Mouse (Mus musculus) liver, embryonic 16.5 days (tissue): Measurements from ENCODE around the gene Aak1. TPM values are rescaled to one million over a fixed set of nuclear protein-coding genes. Genes with fewer than 3 reads are reported as not detected.
"Not testable (repeated sequence)": the region's sequence is repeated elsewhere in the genome, so short reads cannot be mapped to it uniquely, and the experiment has no call there.

Source experiments
- ATAC-seq: fragments of 200-750 bp; cut with Nextera tagmentation; 2 replicates; pipeline ENCODE4 v1.8.0; 2017; ENCODE audit warnings: low read depth, mild to moderate bottlenecking, moderate number of reproducible peaks, moderate library complexity
- H3K27ac ChIP-seq: fragments of 300-500 bp; sonication (generic); 2 replicates; pipeline ENCODE4 v1.5.1; 2014; ENCODE audit warnings: mild to moderate bottlenecking, low read length
- H3K27me3 ChIP-seq: fragments of 300-500 bp; sonication (generic); 2 replicates; pipeline ENCODE4 v1.6.1; 2014; ENCODE audit warnings: low read depth, low read length, mixed read lengths; ENCODE audit not compliant: control insufficient read depth, insufficient read depth
- H3K36me3 ChIP-seq: fragments of 300-500 bp; sonication (generic); 2 replicates; pipeline ENCODE4 v1.6.1; 2014; ENCODE audit warnings: mild to moderate bottlenecking; ENCODE audit not compliant: control insufficient read depth, insufficient read depth
- H3K4me1 ChIP-seq: fragments of 300-500 bp; sonication (generic); 2 replicates; pipeline ENCODE4 v1.6.1; 2014; ENCODE audit warnings: low read depth, low read length, mixed read lengths; ENCODE audit not compliant: control insufficient read depth
- H3K4me2 ChIP-seq: fragments of 300-500 bp; sonication (generic); 2 replicates; pipeline ENCODE4 v1.6.1; 2014; ENCODE audit warnings: low read depth, low read length, mixed read lengths
- H3K4me3 ChIP-seq: fragments of 300-500 bp; sonication (generic); 2 replicates; pipeline ENCODE4 v1.5.1; 2014; ENCODE audit warnings: low read depth, mild to moderate bottlenecking, low read length
- H3K9ac ChIP-seq: fragments of 300-500 bp; sonication (generic); 2 replicates; pipeline ENCODE4 v1.6.1; 2014; ENCODE audit warnings: low read depth, low read length
- H3K9me3 ChIP-seq: fragments of 300-500 bp; sonication (generic); replicated peaks from 2 replicates; pipeline ENCODE4 v1.6.1; 2016; ENCODE audit warnings: low read length; ENCODE audit not compliant: control insufficient read depth
- WGBS: fragments of 180-500 bp; shearing (Covaris S2); extraction: QIAGEN DNeasy Blood & Tissue Kit; methylation state at CpG from one replicate; pipeline ENCODE4 v1.1.7; 2014; ENCODE audit not compliant: insufficient replicate concordance; 5-methylcytosine and 5-hydroxymethylcytosine counted together
- polyA plus RNA-seq: library from polyadenylated mRNA; unstranded; fragments of >200 nt; fragmentation: Nextera tagmentation; extraction: Ambion mirVana; gene quantifications from 2 replicates; pipeline ENCODE4 v1.2.1, GENCODE M21; 2015

Aak1 gene
- polyA plus RNA-seq, 1 experiment from 2014 or later: 3.4 TPM

DNA sequence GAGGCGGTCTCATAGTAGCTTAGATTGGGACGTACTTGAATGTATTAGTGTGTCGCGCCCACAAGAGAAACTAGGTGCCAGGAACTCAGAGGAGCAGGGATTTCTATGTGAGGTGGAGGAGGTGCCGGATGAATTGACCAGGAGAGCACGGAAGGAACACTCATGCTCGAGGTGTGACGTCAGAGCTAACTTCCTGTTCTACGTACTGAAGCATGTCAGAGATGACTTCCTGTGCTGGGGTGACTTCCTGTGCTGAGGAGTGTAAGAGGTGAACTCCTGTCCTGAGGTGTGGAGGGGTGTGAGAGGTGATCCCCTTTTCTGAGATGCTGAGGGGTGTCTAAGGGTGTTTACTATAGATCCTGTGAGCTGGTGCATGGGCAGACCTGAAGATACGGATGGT lies 22.5 kb downstream of the Aak1 start:
- peaks cover 6% of the 10 kb centered on the region for H3K4me1 ChIP-seq
- no peak overlapping the region for H3K4me2 ChIP-seq
- no peaks in the 10 kb centered on the region for H3K9me3 ChIP-seq
- no peaks in the 10 kb centered on the region for H3K36me3 ChIP-seq
- H3K27ac ChIP-seq: no peak overlapping the region
- no peak for ATAC-seq
- WGBS: 67% methylated on average over 10 of the region's 10 CpGs
- no peaks in the 10 kb centered on the region for H3K27me3 ChIP-seq
- no peak overlapping the region for H3K4me3 ChIP-seq
- H3K9ac ChIP-seq: no peak overlapping the region

DNA sequence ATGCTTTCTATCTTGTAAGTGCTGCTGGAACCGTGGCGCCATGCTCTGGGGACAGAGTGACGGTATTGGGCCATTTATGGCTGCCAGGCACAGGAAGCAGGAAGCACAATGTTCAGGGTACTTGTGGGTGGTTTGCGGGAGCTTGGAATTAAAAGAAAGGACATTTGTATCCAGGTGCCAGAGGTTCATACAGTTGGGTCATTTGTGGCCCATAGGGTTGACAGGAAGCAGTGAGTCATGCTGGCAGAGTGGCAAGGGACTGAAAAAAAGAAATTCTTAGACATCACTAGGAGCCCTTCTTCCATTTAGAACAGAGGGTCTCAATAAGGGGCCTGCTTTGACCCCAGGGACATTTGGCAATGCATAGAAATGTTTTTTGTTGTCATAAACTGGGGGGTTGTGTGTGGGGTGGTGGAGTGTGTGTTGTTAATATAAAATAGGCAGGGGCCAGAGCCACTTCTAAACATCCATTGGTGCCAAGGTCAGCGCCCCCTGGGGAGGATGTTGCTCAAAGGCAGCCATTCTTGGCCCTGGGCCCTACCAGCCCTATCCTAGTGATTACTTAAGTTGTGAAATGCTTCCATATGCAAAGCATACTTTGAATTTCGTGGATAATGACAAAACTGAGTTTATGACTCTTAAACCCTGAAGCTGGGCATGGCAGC lies 25.5 kb downstream of the Aak1 start:
- ATAC-seq: no peak

DNA sequence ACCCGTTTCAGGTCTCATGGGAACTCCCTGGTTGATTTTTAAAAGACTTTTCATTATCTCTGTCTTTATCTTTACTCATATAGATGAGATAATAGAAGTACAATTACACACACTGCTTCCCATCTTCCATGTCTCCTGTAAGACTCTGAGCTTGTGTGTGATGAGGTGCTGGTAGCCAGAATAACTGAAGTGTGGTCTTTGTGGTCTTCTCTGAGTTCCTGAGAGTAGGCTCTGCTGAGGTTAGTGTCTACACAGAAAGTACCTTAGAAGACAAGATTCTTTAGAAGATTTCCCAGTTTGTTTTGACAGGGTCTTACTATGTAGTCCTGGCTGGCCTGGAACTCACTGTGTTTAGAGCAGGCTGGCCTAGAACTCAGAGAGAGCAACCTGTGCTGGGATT lies 27.1 kb downstream of the Aak1 start:
- no peaks in the 10 kb centered on the region for H3K27me3 ChIP-seq
- H3K9ac ChIP-seq: no peak overlapping the region
- no peak overlapping the region for H3K4me3 ChIP-seq
- no peak overlapping the region for H3K4me2 ChIP-seq
- no peaks in the 10 kb centered on the region for H3K36me3 ChIP-seq
- peaks cover 6% of the 10 kb centered on the region for H3K4me1 ChIP-seq
- 48% methylated on average over 1 of the region's 1 CpGs for WGBS
- H3K27ac ChIP-seq: no peak overlapping the region
- ATAC-seq: no peak
- H3K9me3 ChIP-seq: no peaks in the 10 kb centered on the region

More for the DNA sequence above, 25.5 kb downstream of the Aak1 start:
- no peaks in the 10 kb centered on the region for H3K9me3 ChIP-seq
- WGBS: 72% methylated on average over 6 of the region's 6 CpGs
- H3K4me3 ChIP-seq: no peak overlapping the region
- peaks cover 6% of the 10 kb centered on the region for H3K4me1 ChIP-seq
- H3K9ac ChIP-seq: no peak overlapping the region
- no peaks in the 10 kb centered on the region for H3K27me3 ChIP-seq
- no peaks in the 10 kb centered on the region for H3K36me3 ChIP-seq
- H3K4me2 ChIP-seq: no peak overlapping the region
- H3K27ac ChIP-seq: no peak overlapping the region

GRCm38 (mm10) chr6:86878656-86879055 lies 29.3 kb downstream of the Aak1 start:
- WGBS: 51% methylated on average over 3 of the region's 3 CpGs
- H3K4me3 ChIP-seq, ATAC-seq, H3K4me2 ChIP-seq, H3K36me3 ChIP-seq, H3K27me3 ChIP-seq, H3K9ac ChIP-seq, H3K27ac ChIP-seq, H3K4me1 ChIP-seq, H3K9me3 ChIP-seq: not testable (repeated sequence)

DNA sequence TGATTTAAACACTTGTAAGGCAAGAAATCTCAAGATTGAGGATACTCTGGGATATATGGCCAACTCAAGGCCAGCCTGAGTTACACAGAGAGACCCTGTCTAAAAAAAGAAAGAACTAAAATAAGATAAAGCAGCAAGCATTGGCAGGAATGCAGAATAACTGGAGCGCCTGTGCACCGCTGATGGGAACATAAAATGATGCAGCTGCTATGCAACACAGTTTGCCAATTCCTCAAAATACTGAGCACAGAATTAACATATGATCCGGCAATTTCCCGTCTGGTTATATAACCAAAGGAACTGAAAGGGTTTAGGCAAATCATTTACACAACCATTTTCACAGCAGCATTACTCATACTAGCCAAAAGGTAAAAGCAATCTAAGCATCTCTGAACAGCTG lies 30.0 kb downstream of the Aak1 start:
- H3K4me3 ChIP-seq: no peak overlapping the region
- no peaks in the 10 kb centered on the region for H3K9me3 ChIP-seq
- H3K9ac ChIP-seq: no peak overlapping the region
- 85% methylated on average over 4 of the region's 4 CpGs for WGBS
- peaks cover 7% of the 10 kb centered on the region for H3K4me1 ChIP-seq
- H3K27ac ChIP-seq: no peak overlapping the region
- H3K36me3 ChIP-seq: no peaks in the 10 kb centered on the region
- no peak overlapping the region for H3K4me2 ChIP-seq
- no peak for ATAC-seq
- H3K27me3 ChIP-seq: no peaks in the 10 kb centered on the region

DNA sequence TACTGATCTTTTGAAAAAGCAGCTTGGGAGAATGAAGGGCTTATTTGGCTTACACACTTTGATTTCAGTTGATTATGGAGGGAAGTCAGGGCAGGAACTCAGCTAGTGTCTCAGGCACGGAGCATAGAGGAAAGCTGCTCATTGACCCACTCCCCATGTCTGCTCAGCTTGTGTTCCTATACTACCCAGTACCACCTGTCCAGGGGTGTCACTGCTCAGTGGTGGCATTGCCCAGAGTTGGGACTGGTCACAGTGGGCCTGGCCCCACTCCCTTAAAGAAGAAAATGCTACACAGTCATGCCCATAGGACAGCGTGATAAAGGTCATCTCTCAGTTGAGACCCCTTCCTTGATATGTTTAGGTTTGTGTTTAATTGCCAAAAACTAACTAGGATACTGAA lies 34.9 kb downstream of the Aak1 start:
- Histone ChIP-seq H3K9ac (no peak overlapping the region), H3K4me3 (no peak overlapping the region), H3K4me2 (peak overlapping the region; percentile 46), H3K27ac (peak overlapping the region; percentile 15; the same call in 1 of the 2 replicates), H3K36me3 (no peaks in the 10 kb centered on the region), H3K9me3 (no peaks in the 10 kb centered on the region), H3K4me1 (peaks cover 34% of the 10 kb centered on the region), H3K27me3 (no peaks in the 10 kb centered on the region)
- 53% methylated on average over 2 of the region's 2 CpGs for WGBS
- ATAC-seq: 0 out of 2 replicates have a peak, but pooled peaks have one; percentile 7

GRCm38 (mm10) chr6:86884746-86885145 lies 35.4 kb downstream of the Aak1 start:
- H3K4me3 ChIP-seq: no peak overlapping the region
- H3K4me2 ChIP-seq: peak overlapping the region; percentile 46
- ATAC-seq: peak; percentile 84
- no peak overlapping the region for H3K9ac ChIP-seq
- peaks cover 34% of the 10 kb centered on the region for H3K4me1 ChIP-seq
- H3K27ac ChIP-seq: peak overlapping the region; percentile 15; the same call in 1 of the 2 replicates
- 27% methylated on average over 6 of the region's 6 CpGs for WGBS
- H3K9me3 ChIP-seq: no peaks in the 10 kb centered on the region
- H3K27me3 ChIP-seq: no peaks in the 10 kb centered on the region
- no peaks in the 10 kb centered on the region for H3K36me3 ChIP-seq

DNA sequence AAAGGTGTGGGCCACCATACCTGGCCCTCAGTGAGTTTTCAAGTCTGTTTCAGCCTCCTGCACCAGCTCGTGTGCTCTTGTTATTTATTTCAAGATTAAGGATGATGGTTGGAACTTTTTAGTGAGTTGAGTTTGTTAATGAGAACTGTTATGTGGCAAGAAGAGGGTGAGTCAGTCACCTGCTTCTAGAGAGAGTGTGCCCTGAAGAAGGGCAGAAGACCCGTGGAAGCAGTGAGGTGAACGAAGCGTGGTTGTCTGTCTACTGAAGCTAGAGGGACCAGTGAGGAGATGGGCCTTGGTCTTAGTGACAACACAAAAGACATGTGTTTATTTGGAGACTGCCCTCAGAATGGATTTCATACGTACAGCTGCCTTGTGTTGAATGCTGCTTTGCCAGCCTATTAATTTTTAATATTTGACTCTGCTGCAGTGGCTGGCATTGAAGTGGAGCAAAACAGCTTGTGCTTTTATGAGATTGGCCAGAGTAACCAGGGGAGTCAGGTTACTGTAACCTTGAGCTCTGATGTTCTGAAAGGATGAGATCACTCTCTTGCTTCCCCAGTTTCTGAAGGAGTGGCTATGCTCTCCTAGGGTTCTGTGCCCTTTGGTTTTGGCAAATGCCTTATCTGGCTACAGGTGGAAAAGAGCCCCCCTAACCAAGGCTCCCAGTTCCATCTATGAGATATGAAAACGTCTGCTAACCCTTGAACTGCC lies 36.7 kb downstream of the Aak1 start:
- Histone ChIP-seq H3K9ac (no peak overlapping the region), H3K27ac (no peak overlapping the region)
- ATAC-seq: no peak

DNA sequence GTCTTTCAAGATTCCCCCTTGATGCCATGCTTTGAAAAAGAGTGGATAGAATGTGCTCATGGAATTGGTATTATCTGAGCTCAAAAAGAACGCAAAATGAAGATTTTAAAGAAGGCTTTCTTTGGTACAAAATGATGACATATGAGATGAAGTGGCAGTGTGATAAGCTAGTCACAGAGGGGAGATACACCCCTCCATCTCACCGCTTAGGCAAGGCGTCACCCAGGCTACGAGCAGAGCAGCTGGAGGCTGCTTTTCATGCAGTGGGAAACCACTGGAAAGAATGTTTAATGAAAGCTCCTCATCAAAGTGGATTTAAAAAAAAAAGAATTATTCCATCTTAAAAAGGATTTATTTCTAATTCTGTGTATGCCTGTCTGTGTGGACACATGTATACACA lies 37.5 kb downstream of the Aak1 start:
- Histone ChIP-seq H3K4me2 (no peak overlapping the region), H3K4me1 (peaks cover 34% of the 10 kb centered on the region), H3K27me3 (no peaks in the 10 kb centered on the region), H3K4me3 (no peak overlapping the region), H3K9me3 (no peaks in the 10 kb centered on the region), H3K27ac (no peak overlapping the region), H3K36me3 (no peaks in the 10 kb centered on the region), H3K9ac (no peak overlapping the region)
- ATAC-seq: no peak
- 32% methylated on average over 4 of the region's 4 CpGs for WGBS

More for the DNA sequence above, 36.7 kb downstream of the Aak1 start:
- WGBS: 57% methylated on average over 6 of the region's 6 CpGs
- Histone ChIP-seq H3K4me1 (peaks cover 34% of the 10 kb centered on the region), H3K4me3 (no peak overlapping the region), H3K27me3 (no peaks in the 10 kb centered on the region), H3K36me3 (no peaks in the 10 kb centered on the region), H3K4me2 (no peak overlapping the region), H3K9me3 (no peaks in the 10 kb centered on the region)
